Mouse (Mus musculus) hindbrain, embryonic 12.5 days (tissue): Measurements from ENCODE around the gene Pld4. TPM values are rescaled to one million over a fixed set of nuclear protein-coding genes. Genes with fewer than 3 reads are reported as not detected.

Experiments
- ATAC-seq: fragments of 200-750 bp; cut with Nextera tagmentation; 2 replicates; pipeline ENCODE4 v1.8.0; 2017; ENCODE audit warnings: moderate TSS enrichment; ENCODE audit not compliant: low FRiP score
- H3K27ac ChIP-seq: fragments of 300-500 bp; sonication (generic); 2 replicates; pipeline ENCODE4 v1.5.1; 2016; ENCODE audit warnings: mild to moderate bottlenecking
- H3K27me3 ChIP-seq: fragments of 300-500 bp; sonication (generic); 2 replicates; pipeline ENCODE4 v1.6.1; 2016; ENCODE audit warnings: mild to moderate bottlenecking
- H3K36me3 ChIP-seq: fragments of 300-500 bp; sonication (generic); 2 replicates; pipeline ENCODE4 v1.6.1; 2016; ENCODE audit warnings: mild to moderate bottlenecking
- H3K4me1 ChIP-seq: fragments of 300-500 bp; sonication (generic); 2 replicates; pipeline ENCODE4 v1.6.1; 2016
- H3K4me2 ChIP-seq: fragments of 300-500 bp; sonication (generic); replicated peaks from 2 replicates; pipeline ENCODE4 v1.6.1; 2016; ENCODE audit warnings: mild to moderate bottlenecking
- H3K4me3 ChIP-seq: fragments of 300-500 bp; sonication (generic); 2 replicates; pipeline ENCODE4 v1.5.1; 2016; ENCODE audit warnings: mild to moderate bottlenecking
- H3K9ac ChIP-seq: fragments of 300-500 bp; sonication (generic); 2 replicates; pipeline ENCODE4 v1.6.1; 2016; ENCODE audit warnings: mild to moderate bottlenecking, moderate library complexity
- H3K9me3 ChIP-seq: fragments of 300-500 bp; sonication (generic); replicated peaks from 2 replicates; pipeline ENCODE4 v1.6.1; 2016; ENCODE audit warnings: mild to moderate bottlenecking
- WGBS: fragments of 180-500 bp; shearing (Covaris S2); methylation state at CpG from one replicate; pipeline ENCODE4 v1.1.7; 2016; 5-methylcytosine and 5-hydroxymethylcytosine counted together
- polyA plus RNA-seq: library from polyadenylated mRNA; unstranded; fragments of >200 nt; fragmentation: Nextera tagmentation; extraction: Ambion mirVana; gene quantifications from 2 replicates; pipeline ENCODE4 v1.2.1, GENCODE M21; 2016

Gene Pld4
- polyA plus RNA-seq, 1 experiment from 2014 or later: 5.0 TPM

GRCm38 (mm10) chr12:112774026-112774425 is 13.6 kb downstream of the Pld4 start:
- Histone ChIP-seq H3K36me3 (no peaks in the 10 kb centered on the region), H3K4me2 (no peak overlapping the region), H3K4me3 (no peak overlapping the region), H3K9ac (no peak overlapping the region), H3K27ac (no peak overlapping the region), H3K4me1 (no peaks in the 10 kb centered on the region), H3K27me3 (no peaks in the 10 kb centered on the region), H3K9me3 (no peaks in the 10 kb centered on the region)
- no peak for ATAC-seq
- 91% methylated on average over 6 of the region's 6 CpGs for WGBS

GRCm38 (mm10) chr12:112774481-112774880 is 14.0 kb downstream of the Pld4 start:
- Histone ChIP-seq H3K36me3 (no peaks in the 10 kb centered on the region), H3K4me3 (no peak overlapping the region), H3K4me2 (no peak overlapping the region), H3K27me3 (no peaks in the 10 kb centered on the region), H3K9ac (no peak overlapping the region), H3K27ac (no peak overlapping the region), H3K4me1 (no peaks in the 10 kb centered on the region), H3K9me3 (no peaks in the 10 kb centered on the region)
- no peak for ATAC-seq
- WGBS: 95% methylated on average over 10 of the region's 10 CpGs

- Histone ChIP-seq H3K4me1 (peaks cover 10% of the 10 kb centered on the region), H3K27ac (no peak overlapping the region), H3K4me2 (no peak overlapping the region), H3K36me3 (no peaks in the 10 kb centered on the region), H3K27me3 (no peaks in the 10 kb centered on the region), H3K9ac (no peak overlapping the region), H3K9me3 (no peaks in the 10 kb centered on the region), H3K4me3 (no peak overlapping the region)
- 75% methylated on average over 8 of the region's 8 CpGs for WGBS
- no peak for ATAC-seq
Observed at GRCm38 (mm10) chr12:112791026-112791425, 30.6 kb downstream of the Pld4 start.

- no peak overlapping the region for H3K9ac ChIP-seq
Observed at GRCm38 (mm10) chr12:112793601-112794355, 33.3 kb downstream of the Pld4 start.

GRCm38 (mm10) chr12:112794356-112794816 is 33.9 kb downstream of the Pld4 start:
- ATAC-seq: no peak
- no peak overlapping the region for H3K9ac ChIP-seq
- no peak overlapping the region for H3K27ac ChIP-seq
- H3K4me3 ChIP-seq: no peak overlapping the region
- H3K9me3 ChIP-seq: no peaks in the 10 kb centered on the region
- peaks cover 18% of the 10 kb centered on the region for H3K4me1 ChIP-seq
- H3K27me3 ChIP-seq: peaks cover 11% of the 10 kb centered on the region; the same call in 1 of the 2 replicates
- H3K4me2 ChIP-seq: no peak overlapping the region
- no peaks in the 10 kb centered on the region for H3K36me3 ChIP-seq
- WGBS: 32% methylated on average over 7 of the region's 7 CpGs

More at GRCm38 (mm10) chr12:112793601-112794355, 33.3 kb downstream of the Pld4 start:
- H3K4me3 ChIP-seq: no peak overlapping the region
- no peaks in the 10 kb centered on the region for H3K9me3 ChIP-seq
- no peak overlapping the region for H3K27ac ChIP-seq
- no peak for ATAC-seq
- H3K4me2 ChIP-seq: no peak overlapping the region
- H3K27me3 ChIP-seq: peaks cover 8% of the 10 kb centered on the region; the same call in 1 of the 2 replicates
- H3K4me1 ChIP-seq: peaks cover 18% of the 10 kb centered on the region
- no peaks in the 10 kb centered on the region for H3K36me3 ChIP-seq
- WGBS: 75% methylated on average over 13 of the region's 13 CpGs

- Histone ChIP-seq H3K27ac (no peak overlapping the region), H3K27me3 (peaks cover 17% of the 10 kb centered on the region; the same call in 1 of the 2 replicates), H3K36me3 (no peaks in the 10 kb centered on the region), H3K4me3 (no peak overlapping the region), H3K4me1 (peaks cover 18% of the 10 kb centered on the region), H3K9me3 (no peaks in the 10 kb centered on the region), H3K9ac (no peak overlapping the region), H3K4me2 (no peak overlapping the region)
- WGBS: 83% methylated on average over 5 of the region's 5 CpGs
- no peak for ATAC-seq
Observed at GRCm38 (mm10) chr12:112794998-112795397, 34.5 kb downstream of the Pld4 start.

- no peak overlapping the region for H3K4me2 ChIP-seq
- peaks cover 20% of the 10 kb centered on the region for H3K4me1 ChIP-seq
- H3K4me3 ChIP-seq: no peak overlapping the region
- H3K9me3 ChIP-seq: no peaks in the 10 kb centered on the region
- H3K36me3 ChIP-seq: no peaks in the 10 kb centered on the region
- peaks cover 22% of the 10 kb centered on the region for H3K27me3 ChIP-seq
- WGBS: 71% methylated on average over 18 of the region's 18 CpGs
- no peak overlapping the region for H3K27ac ChIP-seq
- no peak for ATAC-seq
- no peak overlapping the region; the same call in 1 of the 2 replicates for H3K9ac ChIP-seq
Observed at GRCm38 (mm10) chr12:112795466-112796104, 35.1 kb downstream of the Pld4 start.

GRCm38 (mm10) chr12:112796551-112797510 is 36.4 kb downstream of the Pld4 start:
- H3K4me2 ChIP-seq: no peak overlapping the region

GRCm38 (mm10) chr12:112797672-112798331 is 37.3 kb downstream of the Pld4 start:
- Histone ChIP-seq H3K9me3 (no peaks in the 10 kb centered on the region), H3K4me2 (no peak overlapping the region), H3K4me1 (peaks cover 38% of the 10 kb centered on the region), H3K36me3 (no peaks in the 10 kb centered on the region), H3K27ac (no peak overlapping the region), H3K9ac (no peak overlapping the region), H3K4me3 (no peak overlapping the region), H3K27me3 (peaks cover 43% of the 10 kb centered on the region)
- WGBS: 62% methylated on average over 15 of the region's 15 CpGs
- ATAC-seq: no peak

More at GRCm38 (mm10) chr12:112796551-112797510, 36.4 kb downstream of the Pld4 start:
- ATAC-seq: no peak
- WGBS: 47% methylated on average over 17 of the region's 17 CpGs
- Histone ChIP-seq H3K27ac (no peak overlapping the region), H3K36me3 (no peaks in the 10 kb centered on the region), H3K27me3 (peaks cover 34% of the 10 kb centered on the region), H3K4me1 (peaks cover 28% of the 10 kb centered on the region), H3K9me3 (no peaks in the 10 kb centered on the region), H3K4me3 (no peak overlapping the region), H3K9ac (no peak overlapping the region; the same call in 1 of the 2 replicates)

- no peak for ATAC-seq
- Histone ChIP-seq H3K4me2 (no peak overlapping the region), H3K36me3 (no peaks in the 10 kb centered on the region), H3K9ac (no peak overlapping the region), H3K4me3 (no peak overlapping the region), H3K27me3 (peaks cover 47% of the 10 kb centered on the region), H3K4me1 (peaks cover 39% of the 10 kb centered on the region), H3K27ac (no peak overlapping the region), H3K9me3 (no peaks in the 10 kb centered on the region)
- 47% methylated on average over 5 of the region's 5 CpGs for WGBS
Observed at GRCm38 (mm10) chr12:112798332-112798681, 37.9 kb downstream of the Pld4 start.

GRCm38 (mm10) chr12:112798716-112799115 is 38.3 kb downstream of the Pld4 start:
- Histone ChIP-seq H3K27ac (no peak overlapping the region), H3K9me3 (no peaks in the 10 kb centered on the region), H3K4me3 (no peak overlapping the region), H3K4me1 (peaks cover 39% of the 10 kb centered on the region), H3K4me2 (no peak overlapping the region), H3K36me3 (no peaks in the 10 kb centered on the region), H3K9ac (no peak overlapping the region), H3K27me3 (peaks cover 47% of the 10 kb centered on the region)
- no peak for ATAC-seq
- WGBS: 76% methylated on average over 5 of the region's 5 CpGs
